In genomic region chr7:68073460-68073806, GRCm38 (mm10) we compare ENCODE assay signal across 10 mouse cellular contexts.
A peak's percentile ranks its signal among the peaks of the same experiment; 100 is the strongest.
DNase-seq lines count a peak whose midpoint lies in the region; ATAC-seq and TF ChIP-seq lines count a peak whose summit lies in the region.
"Had no signal": no experiment of that assay in that cellular context is flagged by ENCODE, and none has a peak within 500 bp of the region (broad histone marks: within the 10 kb centered on the region; RNA-seq: fewer than 3 reads in every experiment).

No protein-coding gene starts in this region.

- H3K27ac ChIP-seq in lung, embryonic 15.5 days: peak overlapping the region; percentile 74
- no peak overlapping the region for H3K27ac ChIP-seq in embryonic facial prominence, embryonic 11.5 days (replicated peaks; ENCODE audit: low read depth, low read length)
- peak overlapping the region; percentile 64 for H3K27ac ChIP-seq in kidney, embryonic 14.5 days (ENCODE audit: low read depth, low read length)
- no peak overlapping the region for H3K27ac ChIP-seq in stomach, embryonic 14.5 days (ENCODE audit: low read length)
- H3K27ac ChIP-seq: liver, embryonic 13.5 days had no signal

- no peaks in the 10 kb centered on the region for H3K27me3 ChIP-seq in lung, embryonic 15.5 days
- no peaks in the 10 kb centered on the region for H3K27me3 ChIP-seq in embryonic facial prominence, embryonic 11.5 days (ENCODE audit: control insufficient read depth, insufficient read depth, low read length)
- H3K27me3 ChIP-seq in kidney, embryonic 14.5 days (ENCODE audit: control insufficient read depth, insufficient read depth, low read length): no peaks in the 10 kb centered on the region
- H3K27me3 ChIP-seq in stomach, embryonic 14.5 days (ENCODE audit: control insufficient read depth, insufficient read depth, low read length): no peaks in the 10 kb centered on the region
- H3K27me3 ChIP-seq: liver, embryonic 13.5 days had no signal

- peak; percentile 52; the same call in 1 of the 2 replicates for ATAC-seq in lung, embryonic 15.5 days (ENCODE audit: borderline replicate concordance, extremely low read depth, low FRiP score, low TSS enrichment)
- ATAC-seq in embryonic facial prominence, embryonic 11.5 days (replicated peaks; ENCODE audit: insufficient number of reproducible peaks, low FRiP score, low TSS enrichment, low read depth): peak; percentile 87
- ATAC-seq in kidney, embryonic 14.5 days (ENCODE audit: low FRiP score, low TSS enrichment): peak; percentile 86
- peak; percentile 73 for ATAC-seq in stomach, embryonic 14.5 days (ENCODE audit: insufficient number of reproducible peaks, insufficient read depth, low FRiP score, low read depth)

- no peak overlapping the region for H3K9ac ChIP-seq in lung, embryonic 15.5 days
- no peak overlapping the region for H3K9ac ChIP-seq in embryonic facial prominence, embryonic 11.5 days (replicated peaks; ENCODE audit: low read length)
- no peak overlapping the region for H3K9ac ChIP-seq in kidney, embryonic 14.5 days (ENCODE audit: low read depth, low read length)
- H3K9ac ChIP-seq in stomach, embryonic 14.5 days (replicated peaks; ENCODE audit: low read depth, low read length): no peak overlapping the region
- H3K9ac ChIP-seq: liver, embryonic 13.5 days had no signal

- peak overlapping the region; percentile 7; the same call in 1 of the 2 replicates for H3K4me2 ChIP-seq in lung, embryonic 15.5 days
- no peak overlapping the region for H3K4me2 ChIP-seq in embryonic facial prominence, embryonic 11.5 days (ENCODE audit: low read depth, low read length)
- peak overlapping the region; percentile 32; the same call in 1 of the 2 replicates for H3K4me2 ChIP-seq in kidney, embryonic 14.5 days (replicated peaks; ENCODE audit: low read depth, low read length)
- no peak overlapping the region for H3K4me2 ChIP-seq in stomach, embryonic 14.5 days (replicated peaks; ENCODE audit: low read depth, low read length)
- H3K4me2 ChIP-seq: liver, embryonic 13.5 days had no signal

- no peaks in the 10 kb centered on the region for H3K36me3 ChIP-seq in lung, embryonic 15.5 days
- H3K36me3 ChIP-seq in embryonic facial prominence, embryonic 11.5 days (replicated peaks; ENCODE audit: control insufficient read depth, insufficient read depth, low read depth, low read length): no peaks in the 10 kb centered on the region
- no peaks in the 10 kb centered on the region for H3K36me3 ChIP-seq in kidney, embryonic 14.5 days (ENCODE audit: control insufficient read depth, insufficient read depth, low read length)
- no peaks in the 10 kb centered on the region for H3K36me3 ChIP-seq in stomach, embryonic 14.5 days (ENCODE audit: control insufficient read depth, insufficient read depth, low read length)
- H3K36me3 ChIP-seq: liver, embryonic 13.5 days had no signal

- peaks cover 82% of the 10 kb centered on the region for H3K4me1 ChIP-seq in lung, embryonic 15.5 days
- H3K4me1 ChIP-seq in lung, adult 2 months (ENCODE audit: control insufficient read depth, insufficient read depth, low read length): peaks cover 7% of the 10 kb centered on the region
- peaks cover 8% of the 10 kb centered on the region; the same call in 1 of the 2 replicates for H3K4me1 ChIP-seq in embryonic facial prominence, embryonic 11.5 days (ENCODE audit: control insufficient read depth, insufficient read depth, low read length)
- H3K4me1 ChIP-seq in kidney, embryonic 14.5 days (ENCODE audit: control insufficient read depth, insufficient read depth, low read length): peaks cover 32% of the 10 kb centered on the region
- peaks cover 21% of the 10 kb centered on the region for H3K4me1 ChIP-seq in stomach, embryonic 14.5 days (ENCODE audit: control insufficient read depth, insufficient read depth, low read length)

- 36% methylated on average over 8 of the region's 8 CpGs for WGBS in lung, embryonic 15.5 days
- 57% methylated on average over 8 of the region's 8 CpGs for WGBS in lung, adult 2 months
- 11% methylated on average over 8 of the region's 8 CpGs for WGBS in embryonic facial prominence, embryonic 11.5 days
- 21% methylated on average over 8 of the region's 8 CpGs for WGBS in kidney, embryonic 14.5 days
- 28% methylated on average over 8 of the region's 8 CpGs for whole genome bisulfite sequencing in stomach, embryonic 14.5 days

- TF ChIP-seq POLR2A in lung, adult 2 months (IDR thresholded peaks at IDR 0.05; ENCODE audit: borderline replicate concordance, extremely low read depth, low read depth, low read length): no peak

- H3K9me3 ChIP-seq in lung, embryonic 15.5 days: no peaks in the 10 kb centered on the region
- no peaks in the 10 kb centered on the region for H3K9me3 ChIP-seq in embryonic facial prominence, embryonic 11.5 days (replicated peaks; ENCODE audit: control insufficient read depth, low read length)
- H3K9me3 ChIP-seq in kidney, embryonic 14.5 days (ENCODE audit: control insufficient read depth, low read length): no peaks in the 10 kb centered on the region
- no peaks in the 10 kb centered on the region for H3K9me3 ChIP-seq in stomach, embryonic 14.5 days (ENCODE audit: control insufficient read depth, low read depth, low read length)
- H3K9me3 ChIP-seq: liver, embryonic 13.5 days had no signal

- TF ChIP-seq CTCF in lung, adult 2 months (IDR thresholded peaks at IDR 0.05; ENCODE audit: insufficient read depth, low read length): no peak

- DNase-seq in lung, adult 2 months: no peak
- peak; percentile 83 for DNase-seq in embryonic facial prominence, embryonic 11.5 days (ENCODE audit: low spot score)
- DNase-seq in adrenal gland, postnatal 14 days: no peak
- DNase-seq in urinary bladder, postnatal 14 days (ENCODE audit: low spot score): no peak
- DNase-seq in gastrocnemius, adult 18-20 months (ENCODE audit: low spot score): no peak
- DNase-seq: cerebellum, adult 18-20 months; liver, embryonic 13.5 days had no signal

- H3K4me3 ChIP-seq in lung, embryonic 15.5 days: no peak overlapping the region
- H3K4me3 ChIP-seq in lung, adult 2 months (replicated peaks; ENCODE audit: extremely low read depth, low read depth, low read length): no peak overlapping the region
- no peak overlapping the region for H3K4me3 ChIP-seq in embryonic facial prominence, embryonic 11.5 days (ENCODE audit: low read depth, low read length)
- no peak overlapping the region for H3K4me3 ChIP-seq in kidney, embryonic 14.5 days (ENCODE audit: low read length)
- H3K4me3 ChIP-seq in stomach, embryonic 14.5 days (ENCODE audit: low read depth, low read length): no peak overlapping the region
- H3K4me3 ChIP-seq: liver, embryonic 13.5 days had no signal

Comparison
In these comparisons a context has a peak if more than half of its experiments do, and no peak if none do; other contexts are left out.
1. H3K27ac ChIP-seq: peak in lung, embryonic 15.5 days (single experiment) and kidney, embryonic 14.5 days (single experiment); none in embryonic facial prominence, embryonic 11.5 days (single experiment) and stomach, embryonic 14.5 days (single experiment).
2. H3K4me2 ChIP-seq: peak in lung, embryonic 15.5 days (single experiment) and kidney, embryonic 14.5 days (single experiment); none in embryonic facial prominence, embryonic 11.5 days (single experiment) and stomach, embryonic 14.5 days (single experiment).
3. Peak in every context shown above with its lines, with median percentiles within 50 percentile points of each other: ATAC-seq.